Mouse (Mus musculus): ENCODE data around the gene Lpar2.

- no peak for TF ChIP-seq CTCF (IDR thresholded peaks at IDR 0.05)
- TF ChIP-seq EP300 (IDR thresholded peaks at IDR 0.05) = no peak
Measured at GRCm38 (mm10) chr8:69863387-69864020, 41.3 kb downstream of the Lpar2 start.
